Mouse (Mus musculus) midbrain, embryonic 14.5 days (tissue): ENCODE results near the gene Slc7a6. TPM values are rescaled to one million over a fixed set of nuclear protein-coding genes. Genes with fewer than 3 reads are reported as not detected.

Source experiments
- ATAC-seq: fragments of 200-750 bp; cut with Nextera tagmentation; 2 replicates; pipeline ENCODE4 v1.8.0; 2017; ENCODE audit warnings: moderate number of reproducible peaks, moderate library complexity; ENCODE audit not compliant: low FRiP score, low TSS enrichment
- DNase-seq: peaks from one replicate; pipeline ENCODE4 v3.0.0-alpha.2; 2015
- H3K27ac ChIP-seq: fragments of 300-500 bp; sonication (generic); replicated peaks from 2 replicates; pipeline ENCODE4 v1.5.1; 2014; ENCODE audit warnings: mild to moderate bottlenecking, low read depth, low read length, moderate library complexity
- H3K27me3 ChIP-seq: fragments of 300-500 bp; sonication (generic); 2 replicates; pipeline ENCODE4 v1.6.1; 2014; ENCODE audit warnings: low read length, control low read depth, mixed read lengths; ENCODE audit not compliant: control insufficient read depth, insufficient read depth
- H3K36me3 ChIP-seq: fragments of 300-500 bp; sonication (generic); 2 replicates; pipeline ENCODE4 v1.6.1; 2014; ENCODE audit warnings: low read length, control low read depth; ENCODE audit not compliant: control insufficient read depth, insufficient read depth
- H3K4me1 ChIP-seq: fragments of 300-500 bp; sonication (generic); 2 replicates; pipeline ENCODE4 v1.6.1; 2014; ENCODE audit warnings: mild to moderate bottlenecking, antibody characterized with exemption, low read length, control low read depth; ENCODE audit not compliant: control insufficient read depth, insufficient read depth
- H3K4me2 ChIP-seq: fragments of 300-500 bp; sonication (generic); 2 replicates; pipeline ENCODE4 v1.6.1; 2014; ENCODE audit warnings: mild to moderate bottlenecking, low read length, moderate library complexity
- H3K4me3 ChIP-seq: fragments of 300-500 bp; sonication (generic); replicated peaks from 2 replicates; pipeline ENCODE4 v1.5.1; 2014; ENCODE audit warnings: low read depth, low read length
- H3K9ac ChIP-seq: fragments of 300-500 bp; sonication (generic); replicated peaks from 2 replicates; pipeline ENCODE4 v1.6.1; 2014; ENCODE audit warnings: mild to moderate bottlenecking, low read length, moderate library complexity
- H3K9me3 ChIP-seq: fragments of 300-500 bp; sonication (generic); 2 replicates; pipeline ENCODE4 v1.6.1; 2016; ENCODE audit warnings: low read length, control low read depth, mixed read lengths; ENCODE audit not compliant: control insufficient read depth
- WGBS: fragments of 180-500 bp; shearing (Covaris S2); extraction: QIAGEN DNeasy Blood & Tissue Kit; methylation state at CpG from one replicate; pipeline ENCODE4 v1.1.7; 2014; 5-methylcytosine and 5-hydroxymethylcytosine counted together
- polyA plus RNA-seq: library from polyadenylated mRNA; unstranded; fragments of >200 nt; fragmentation: Nextera tagmentation; extraction: Ambion mirVana; gene quantifications from 2 replicates; pipeline ENCODE4 v1.2.1, GENCODE M21; 2014

Slc7a6 gene
- polyA plus RNA-seq, 1 experiment from 2014 or later = 77.8 TPM

DNA sequence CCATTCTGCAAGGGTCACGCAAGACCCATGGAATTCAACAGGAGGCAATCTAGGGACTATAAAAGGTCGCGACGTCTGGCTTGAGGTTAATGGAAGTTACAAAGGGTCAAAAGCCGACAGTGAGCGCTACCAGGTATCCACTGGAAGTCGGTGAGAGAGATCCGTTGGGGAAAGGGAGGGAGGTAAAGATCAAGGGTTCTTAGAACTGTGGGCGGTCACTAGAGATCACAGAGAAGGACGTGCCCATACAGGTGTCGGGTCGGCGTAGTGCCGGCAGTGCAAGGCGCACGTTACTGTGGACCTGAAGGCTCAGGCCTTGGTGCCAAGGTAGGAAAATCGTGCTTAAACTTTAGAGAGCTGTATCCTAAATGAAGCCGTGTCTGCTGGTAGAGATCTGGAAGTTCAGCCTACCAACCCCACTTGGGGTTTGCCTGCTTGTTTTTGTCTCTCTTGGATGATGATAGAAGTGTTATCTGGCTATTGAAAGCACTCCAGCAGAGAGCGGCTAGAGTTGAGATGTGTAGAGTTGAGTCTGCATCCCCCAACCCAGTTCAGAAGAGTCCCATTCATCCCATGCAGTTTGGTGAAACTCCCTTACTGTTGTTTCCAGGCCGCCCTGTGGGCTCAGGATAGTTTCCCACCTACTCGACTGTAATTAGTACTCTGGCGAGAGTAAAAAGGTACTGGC lies 31.3 kb upstream of the Slc7a6 start:
- 4% methylated on average over 22 of the region's 22 CpGs for WGBS
- Histone ChIP-seq H3K9ac (peak overlapping the region; percentile 39), H3K4me1 (peaks cover 22% of the 10 kb centered on the region)

GRCm38 (mm10) chr8:106137906-106138477 lies 30.7 kb upstream of the Slc7a6 start:
- peaks cover 22% of the 10 kb centered on the region for H3K4me1 ChIP-seq
- under 1% methylated on average over 24 of the region's 24 CpGs for WGBS
- no peak overlapping the region for H3K27ac ChIP-seq
- H3K9ac ChIP-seq = peak overlapping the region; percentile 39
- peaks cover 69% of the 10 kb centered on the region for H3K27me3 ChIP-seq
- DNase-seq (peak; percentile 67), ATAC-seq (no peak)
- peaks cover 2% of the 10 kb centered on the region; the same call in 1 of the 2 replicates for H3K36me3 ChIP-seq
- H3K9me3 ChIP-seq = no peaks in the 10 kb centered on the region
- H3K4me3 ChIP-seq = peak overlapping the region; percentile 45
- peak overlapping the region; percentile 78 for H3K4me2 ChIP-seq

More for the DNA sequence above, 31.3 kb upstream of the Slc7a6 start:
- Histone ChIP-seq H3K4me3 (peak overlapping the region; percentile 45), H3K4me2 (peak overlapping the region; percentile 78), H3K36me3 (peaks cover 7% of the 10 kb centered on the region; the same call in 1 of the 2 replicates), H3K27ac (no peak overlapping the region), H3K9me3 (no peaks in the 10 kb centered on the region), H3K27me3 (peaks cover 69% of the 10 kb centered on the region)
- no peak for DNase-seq
- no peak for ATAC-seq

- Histone ChIP-seq H3K27me3 (peaks cover 69% of the 10 kb centered on the region), H3K36me3 (no peaks in the 10 kb centered on the region), H3K4me1 (peaks cover 22% of the 10 kb centered on the region), H3K27ac (no peak overlapping the region), H3K9me3 (no peaks in the 10 kb centered on the region), H3K4me2 (peak overlapping the region; percentile 78), H3K9ac (no peak overlapping the region; the same call in 1 of the 2 replicates), H3K4me3 (peak overlapping the region; percentile 45)
- DNase-seq = no peak
- WGBS = 22% methylated on average over 7 of the region's 7 CpGs
- no peak for ATAC-seq
These were observed 30.0 kb upstream of the Slc7a6 start for GRCm38 (mm10) chr8:106138616-106139015.

- DNase-seq (no peak), ATAC-seq (no peak)
- 64% methylated on average over 5 of the region's 5 CpGs for WGBS
- no peaks in the 10 kb centered on the region for H3K36me3 ChIP-seq
- no peak overlapping the region for H3K4me2 ChIP-seq
- no peak overlapping the region for H3K9ac ChIP-seq
- no peak overlapping the region for H3K27ac ChIP-seq
- H3K27me3 ChIP-seq = peaks cover 53% of the 10 kb centered on the region
- no peaks in the 10 kb centered on the region for H3K9me3 ChIP-seq
- peaks cover 22% of the 10 kb centered on the region for H3K4me1 ChIP-seq
- no peak overlapping the region for H3K4me3 ChIP-seq
These were observed 28.5 kb upstream of the Slc7a6 start for GRCm38 (mm10) chr8:106140191-106140590.

GRCm38 (mm10) chr8:106140769-106141168 lies 27.9 kb upstream of the Slc7a6 start:
- peak; percentile 92 for DNase-seq
- 16% methylated on average over 13 of the region's 13 CpGs for WGBS

GRCm38 (mm10) chr8:106145331-106145730 lies 23.3 kb upstream of the Slc7a6 start:
- ATAC-seq = no peak
- Histone ChIP-seq H3K4me2 (no peak overlapping the region), H3K27ac (no peak overlapping the region), H3K36me3 (no peaks in the 10 kb centered on the region), H3K9me3 (no peaks in the 10 kb centered on the region), H3K4me3 (no peak overlapping the region), H3K9ac (no peak overlapping the region), H3K27me3 (peaks cover 2% of the 10 kb centered on the region; the same call in 1 of the 2 replicates), H3K4me1 (no peaks in the 10 kb centered on the region)
- 93% methylated on average over 2 of the region's 2 CpGs for WGBS
- DNase-seq = no peak

More at GRCm38 (mm10) chr8:106140769-106141168, 27.9 kb upstream of the Slc7a6 start:
- peaks cover 47% of the 10 kb centered on the region for H3K27me3 ChIP-seq
- ATAC-seq = no peak; the same call in 1 of the 2 replicates
- no peak overlapping the region for H3K4me3 ChIP-seq
- no peak overlapping the region for H3K9ac ChIP-seq
- H3K27ac ChIP-seq = no peak overlapping the region
- H3K4me1 ChIP-seq = peaks cover 20% of the 10 kb centered on the region
- H3K9me3 ChIP-seq = no peaks in the 10 kb centered on the region
- H3K4me2 ChIP-seq = no peak overlapping the region
- H3K36me3 ChIP-seq = no peaks in the 10 kb centered on the region

GRCm38 (mm10) chr8:106146014-106146413 lies 22.6 kb upstream of the Slc7a6 start:
- Histone ChIP-seq H3K4me2 (no peak overlapping the region), H3K36me3 (no peaks in the 10 kb centered on the region), H3K9me3 (no peaks in the 10 kb centered on the region), H3K4me1 (peaks cover 5% of the 10 kb centered on the region), H3K4me3 (no peak overlapping the region), H3K9ac (no peak overlapping the region), H3K27ac (no peak overlapping the region), H3K27me3 (no peaks in the 10 kb centered on the region)
- WGBS = 91% methylated on average over 4 of the region's 4 CpGs
- ATAC-seq = no peak
- no peak for DNase-seq

DNA sequence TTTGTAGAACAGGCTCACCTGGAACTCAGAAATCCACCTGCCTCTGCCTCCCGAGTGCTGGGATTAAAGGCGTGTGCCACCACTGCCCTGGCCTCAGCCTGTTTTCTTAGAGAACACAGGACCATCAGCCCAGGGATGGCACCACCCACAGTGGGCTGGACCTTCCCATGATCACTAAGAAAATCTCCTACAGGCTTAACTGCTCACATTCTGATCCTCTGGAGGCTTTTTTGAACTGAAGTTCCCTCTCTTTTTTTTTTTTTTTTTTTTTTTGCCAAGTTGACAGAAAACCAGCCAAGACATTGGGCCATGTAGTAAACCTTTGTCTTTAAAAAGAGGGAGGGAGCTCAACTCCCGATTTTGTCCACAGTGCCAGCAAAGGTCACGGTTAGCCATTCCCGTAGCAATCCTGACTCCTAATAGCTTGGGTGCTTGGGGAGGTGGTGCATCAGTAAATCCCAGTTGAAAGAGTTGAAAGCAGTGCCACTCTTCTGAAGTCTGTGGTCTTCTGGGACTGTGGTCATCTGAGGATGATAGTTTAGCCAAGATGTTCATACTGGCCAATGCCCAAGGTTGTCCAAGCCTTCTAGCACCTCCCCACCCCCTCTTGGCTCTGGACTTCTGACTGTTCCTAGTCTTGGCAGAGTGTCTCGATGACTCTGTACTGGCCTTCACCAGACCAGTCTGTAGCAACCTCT lies 20.6 kb upstream of the Slc7a6 start:
- no peak overlapping the region for H3K4me2 ChIP-seq
- no peak for ATAC-seq
- no peak overlapping the region for H3K27ac ChIP-seq
- H3K27me3 ChIP-seq = no peaks in the 10 kb centered on the region
- WGBS = 90% methylated on average over 6 of the region's 6 CpGs
- H3K9me3 ChIP-seq = no peaks in the 10 kb centered on the region
- H3K9ac ChIP-seq = no peak overlapping the region
- DNase-seq = no peak
- no peak overlapping the region for H3K4me3 ChIP-seq
- H3K4me1 ChIP-seq = peaks cover 7% of the 10 kb centered on the region
- no peaks in the 10 kb centered on the region for H3K36me3 ChIP-seq
